Mouse (Mus musculus): Measurements from ENCODE around the gene Pnldc1.
"Not testable (repeated sequence)": the region's sequence is repeated elsewhere in the genome, so short reads cannot be mapped to it uniquely, and the experiment has no call there.

Gene Pnldc1

GRCm38 (mm10) chr17:12909361-12910280 lies at the start of gene Pnldc1:
Gene Pnldc1, minus strand, starts transcription at chr17:12910230.
- DNase-seq, result no peak

GRCm38 (mm10) chr17:12959377-12959776 lies 49.3 kb upstream of the Pnldc1 start:
- DNase-seq, result not testable (repeated sequence)

GRCm38 (mm10) chr17:12956664-12957063 lies 46.6 kb upstream of the Pnldc1 start:
- DNase-seq, result no peak

GRCm38 (mm10) chr17:12949669-12950068 lies 39.6 kb upstream of the Pnldc1 start:
- DNase-seq, result no peak

GRCm38 (mm10) chr17:12942459-12943162 lies 32.6 kb upstream of the Pnldc1 start:
- no peak for DNase-seq

GRCm38 (mm10) chr17:12941543-12942260 lies 31.7 kb upstream of the Pnldc1 start:
- DNase-seq, result no peak

GRCm38 (mm10) chr17:12940151-12940805 lies 30.2 kb upstream of the Pnldc1 start, which contains the start of gene Acat3:
Gene Acat3, minus strand, starts transcription at chr17:12940600.
- DNase-seq, result peak; percentile 18

- DNase-seq, result not testable (repeated sequence)
These were observed 29.5 kb upstream of the Pnldc1 start for GRCm38 (mm10) chr17:12939377-12940148.

- DNase-seq, result no peak
These were observed 28.0 kb upstream of the Pnldc1 start for GRCm38 (mm10) chr17:12938077-12938476.

GRCm38 (mm10) chr17:12937412-12937970 lies 27.5 kb upstream of the Pnldc1 start:
- no peak for DNase-seq

GRCm38 (mm10) chr17:12935719-12936118 lies 25.7 kb upstream of the Pnldc1 start:
- DNase-seq, result peak; percentile 55

- DNase-seq, result not testable (repeated sequence)
These were observed 21.5 kb upstream of the Pnldc1 start for GRCm38 (mm10) chr17:12931576-12931975.

- DNase-seq, result no peak
These were observed 15.7 kb upstream of the Pnldc1 start for GRCm38 (mm10) chr17:12925703-12926180.

GRCm38 (mm10) chr17:12925001-12925400 lies 15.0 kb upstream of the Pnldc1 start:
- no peak for DNase-seq

- DNase-seq, result no peak
These were observed 11.0 kb upstream of the Pnldc1 start for GRCm38 (mm10) chr17:12921073-12921472.

GRCm38 (mm10) chr17:12916588-12917380 lies 6.8 kb upstream of the Pnldc1 start:
- no peak for DNase-seq

GRCm38 (mm10) chr17:12915881-12916583 lies 6.0 kb upstream of the Pnldc1 start, which contains the start of gene Mrpl18:
Gene Mrpl18, minus strand, starts transcription at chr17:12916345.
- peak; percentile 100 for DNase-seq

GRCm38 (mm10) chr17:12915488-12915880 lies 5.5 kb upstream of the Pnldc1 start, which contains the start of gene Tcp1:
Gene Tcp1, plus strand, starts transcription at chr17:12915701.
- DNase-seq, result no peak

- no peak for DNase-seq
These were observed 361 bp upstream of the Pnldc1 start for GRCm38 (mm10) chr17:12910391-12910790.

GRCm38 (mm10) chr17:12906436-12906835 lies 3.6 kb downstream of the Pnldc1 start:
- no peak for DNase-seq
